Mouse (Mus musculus): Measurements from ENCODE around the gene Ormdl2.

DNA sequence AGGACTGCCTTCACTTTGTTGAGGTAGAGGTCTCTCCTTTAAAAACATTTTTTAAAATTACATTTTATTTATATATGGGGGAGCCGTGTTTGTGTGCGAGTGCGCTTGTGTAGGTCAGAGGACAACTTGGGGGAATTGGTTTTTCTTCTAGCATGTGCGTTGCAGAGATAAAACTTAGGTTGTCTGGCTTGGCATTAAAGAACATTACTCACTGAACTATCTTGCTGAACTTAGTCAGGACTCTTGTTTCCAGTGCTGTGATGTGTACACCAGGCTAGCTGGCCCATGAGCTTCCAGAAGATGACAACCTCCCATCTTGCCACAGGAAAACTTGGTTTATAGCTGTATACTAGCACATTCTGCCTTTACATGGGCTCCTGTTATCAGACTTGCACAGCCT lies 25.2 kb upstream of the Ormdl2 start:
- TF ChIP-seq CTCF (IDR thresholded peaks at IDR 0.05; ENCODE audit: low read depth) (no peak), EP300 (IDR thresholded peaks at IDR 0.05; ENCODE audit: low read depth) (no peak)

All from heart, postnatal 0 days (tissue).